Mouse (Mus musculus): ENCODE results near the gene Me1.

DNA sequence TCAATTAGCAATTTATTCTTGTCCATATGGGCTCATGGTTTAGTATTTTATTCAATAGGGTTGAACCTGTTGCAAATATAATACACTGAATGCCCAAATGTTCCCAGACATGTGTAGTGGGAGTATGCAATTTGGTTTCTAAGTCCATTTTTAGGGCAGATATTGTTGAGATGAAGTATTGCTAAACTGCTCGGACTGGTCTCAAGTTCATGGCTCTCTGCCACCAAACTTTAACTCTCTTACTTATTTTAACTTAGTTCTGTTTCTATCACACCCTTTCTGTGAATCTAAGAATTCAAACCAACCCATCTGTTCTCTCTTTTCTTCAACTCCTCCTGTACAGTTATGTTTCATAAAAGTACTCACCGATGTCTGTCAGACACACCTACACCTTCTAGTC lies 35.4 kb downstream of the Me1 start:
- no peak for TF ChIP-seq CTCF (IDR thresholded peaks at IDR 0.05; ENCODE audit: low read depth)
- TF ChIP-seq EP300 (IDR thresholded peaks at IDR 0.05; ENCODE audit: low read depth) = no peak
